Mouse (Mus musculus) neural tube, embryonic 10.5 days (tissue): ENCODE measurements at regions not wholly inside any gene's neighbourhood (a gene's known extent, or its start where the extent isn't known, plus 50 kb on each side); places are given as distances from the start of the nearest gene placed in this dataset.

Source experiments
- DNase-seq: peaks from one replicate; pipeline ENCODE4 v3.0.0-alpha.2; 2017; ENCODE audit warnings: low spot score; ENCODE audit errors: extremely low spot score

DNA sequence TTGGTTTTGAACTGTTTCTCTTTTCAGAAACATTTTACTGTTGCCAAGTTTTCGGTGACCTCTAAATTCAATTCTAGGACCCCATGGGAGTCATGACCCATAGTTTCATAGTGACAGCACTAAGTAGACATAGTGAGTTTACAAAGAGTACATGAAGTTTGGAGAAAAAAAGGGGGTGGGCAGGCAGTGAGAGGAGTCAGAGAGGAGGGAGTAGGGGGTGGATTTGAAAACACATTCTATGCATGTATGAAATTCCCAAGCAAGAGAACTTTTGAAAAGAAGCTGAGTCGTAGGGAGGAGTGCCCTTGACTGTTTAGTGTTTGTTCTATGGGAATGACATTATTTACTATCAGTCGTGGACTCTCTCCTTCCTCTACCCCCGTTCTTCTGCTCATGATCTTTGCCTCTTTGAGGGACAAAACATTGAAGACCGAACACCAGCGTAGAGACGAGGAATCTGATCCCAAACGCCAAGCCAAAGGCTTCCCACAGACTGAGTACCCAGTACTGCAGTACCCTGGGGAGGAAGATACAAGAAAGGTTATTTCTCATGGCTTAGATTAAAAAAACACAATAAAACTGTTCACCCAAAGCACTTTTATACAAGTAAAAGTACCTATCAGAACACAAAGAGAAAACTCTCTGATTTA lies 229.1 kb upstream of the Map3k1 start:
- DNase-seq, result no peak

DNA sequence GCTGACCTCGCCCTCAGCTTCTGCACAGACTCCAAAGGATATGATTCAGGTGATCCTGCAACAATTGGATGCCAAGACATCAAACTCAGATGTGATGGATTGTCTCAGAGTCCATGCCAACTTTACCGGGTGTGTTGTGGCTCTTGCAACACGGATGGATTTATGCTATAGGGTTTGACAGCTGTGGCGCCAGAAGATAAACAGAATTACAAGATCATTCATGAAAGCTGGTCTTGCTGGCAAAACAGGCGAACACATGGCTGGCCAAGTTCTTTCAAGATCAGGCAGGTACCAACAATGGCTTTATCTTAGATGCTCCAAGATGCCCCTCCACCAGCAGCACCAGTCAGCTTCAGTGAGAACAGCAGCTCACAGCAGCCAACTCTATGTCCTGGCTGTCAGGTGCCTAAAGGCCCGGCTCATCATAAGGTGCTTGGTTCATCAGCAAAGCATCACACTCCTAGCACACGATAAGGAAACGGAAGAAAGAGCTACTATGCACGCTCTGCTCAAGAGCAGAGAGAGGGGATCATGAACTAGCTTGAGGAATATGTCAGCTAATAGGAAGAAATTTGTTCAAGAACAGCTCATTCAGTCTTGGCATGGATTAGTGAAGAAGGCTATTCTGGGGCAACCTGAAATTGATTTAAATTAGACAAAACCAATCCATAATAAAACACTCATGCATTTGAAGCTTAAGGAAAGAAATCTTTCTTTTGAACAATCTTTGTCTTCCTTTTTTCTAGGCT lies 229.9 kb upstream of the Map3k1 start:
- DNase-seq, result no peak

DNA sequence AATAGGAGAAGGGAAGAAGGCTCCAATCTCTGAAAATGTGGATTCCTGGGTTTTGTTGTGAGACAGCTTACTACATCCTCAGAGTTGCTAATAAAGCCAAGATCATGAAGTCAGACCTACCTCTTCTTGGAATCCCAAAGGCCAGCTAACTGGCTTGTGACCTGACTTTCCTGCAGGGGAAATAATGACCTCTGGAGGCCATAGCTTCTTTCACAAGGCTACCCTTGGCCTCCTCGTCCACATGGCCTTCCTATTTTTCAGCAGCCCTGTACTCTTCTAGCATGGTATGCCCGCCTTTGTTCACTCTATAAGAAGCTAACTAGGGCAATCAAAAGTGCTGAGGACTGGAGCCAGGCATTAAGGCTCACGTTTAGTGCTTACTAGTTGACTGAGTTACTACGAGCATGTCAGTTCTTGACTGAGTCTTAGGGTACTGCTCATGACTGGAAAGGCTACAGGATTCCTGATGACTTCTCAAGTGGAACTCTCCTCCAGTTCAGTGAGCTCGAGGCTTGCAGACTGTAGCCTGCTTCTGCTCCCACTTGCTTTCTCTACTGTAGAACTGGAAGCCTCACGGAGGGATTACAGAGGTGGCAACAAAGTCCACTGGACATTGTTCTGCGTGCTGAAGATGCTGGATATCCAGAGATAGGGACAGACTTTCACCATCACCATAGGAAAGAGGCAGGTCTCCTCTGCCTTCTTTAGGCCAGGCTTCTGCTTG lies 230.8 kb upstream of the Map3k1 start:
- no peak for DNase-seq

DNA sequence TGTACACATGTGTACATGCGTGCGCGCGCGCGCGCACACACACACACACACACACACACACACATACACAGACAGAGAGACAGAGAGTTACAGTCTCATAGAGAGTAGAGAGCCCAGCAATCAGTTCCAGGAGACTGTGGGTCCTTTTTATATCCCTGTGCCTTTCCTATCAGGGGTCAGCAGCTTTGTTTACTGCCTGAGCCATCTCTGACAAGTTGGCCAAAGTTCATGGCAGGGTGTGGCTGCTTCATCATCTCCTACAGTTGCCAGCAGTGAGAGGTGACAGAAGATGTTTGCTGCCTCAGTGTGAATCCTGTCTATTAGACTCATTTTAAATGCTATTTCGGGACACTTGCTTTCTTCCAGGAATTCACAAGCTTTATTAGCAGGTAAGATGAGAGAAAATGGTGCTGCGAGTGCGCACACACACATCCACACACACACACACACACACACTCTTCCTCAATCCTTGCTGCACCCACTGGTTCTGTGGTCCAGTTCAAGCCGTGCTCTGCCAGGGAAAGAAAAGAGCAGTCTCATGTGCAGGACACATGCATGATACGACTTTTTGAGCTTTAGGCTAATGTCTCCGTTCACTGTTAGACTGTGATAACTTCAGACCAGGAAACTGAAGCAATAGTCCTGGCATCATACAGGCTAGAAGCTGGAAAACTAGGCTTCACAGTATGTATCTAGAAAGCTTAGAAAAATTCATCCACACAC lies 234.9 kb upstream of the Map3k1 start:
- DNase-seq, result no peak

DNA sequence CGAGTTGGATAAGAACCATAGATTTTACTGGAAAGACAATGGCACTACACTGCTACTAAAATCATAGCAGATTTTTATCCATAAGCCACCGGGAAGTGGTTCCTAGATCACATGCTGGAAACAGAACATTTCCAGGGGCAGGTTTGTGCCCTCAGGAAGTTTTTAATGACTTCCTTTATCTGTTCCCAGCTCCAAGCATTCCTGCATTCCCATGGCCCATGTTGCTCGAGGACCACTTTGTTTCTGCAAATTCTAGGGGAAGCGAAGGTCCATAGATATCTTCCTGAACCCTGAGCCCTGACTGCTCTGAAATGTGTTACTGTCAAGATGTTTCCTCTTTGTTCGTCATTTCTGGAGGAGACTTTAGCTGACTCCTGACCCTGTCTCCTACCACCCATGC lies 235.6 kb upstream of the Map3k1 start:
- DNase-seq, result no peak

DNA sequence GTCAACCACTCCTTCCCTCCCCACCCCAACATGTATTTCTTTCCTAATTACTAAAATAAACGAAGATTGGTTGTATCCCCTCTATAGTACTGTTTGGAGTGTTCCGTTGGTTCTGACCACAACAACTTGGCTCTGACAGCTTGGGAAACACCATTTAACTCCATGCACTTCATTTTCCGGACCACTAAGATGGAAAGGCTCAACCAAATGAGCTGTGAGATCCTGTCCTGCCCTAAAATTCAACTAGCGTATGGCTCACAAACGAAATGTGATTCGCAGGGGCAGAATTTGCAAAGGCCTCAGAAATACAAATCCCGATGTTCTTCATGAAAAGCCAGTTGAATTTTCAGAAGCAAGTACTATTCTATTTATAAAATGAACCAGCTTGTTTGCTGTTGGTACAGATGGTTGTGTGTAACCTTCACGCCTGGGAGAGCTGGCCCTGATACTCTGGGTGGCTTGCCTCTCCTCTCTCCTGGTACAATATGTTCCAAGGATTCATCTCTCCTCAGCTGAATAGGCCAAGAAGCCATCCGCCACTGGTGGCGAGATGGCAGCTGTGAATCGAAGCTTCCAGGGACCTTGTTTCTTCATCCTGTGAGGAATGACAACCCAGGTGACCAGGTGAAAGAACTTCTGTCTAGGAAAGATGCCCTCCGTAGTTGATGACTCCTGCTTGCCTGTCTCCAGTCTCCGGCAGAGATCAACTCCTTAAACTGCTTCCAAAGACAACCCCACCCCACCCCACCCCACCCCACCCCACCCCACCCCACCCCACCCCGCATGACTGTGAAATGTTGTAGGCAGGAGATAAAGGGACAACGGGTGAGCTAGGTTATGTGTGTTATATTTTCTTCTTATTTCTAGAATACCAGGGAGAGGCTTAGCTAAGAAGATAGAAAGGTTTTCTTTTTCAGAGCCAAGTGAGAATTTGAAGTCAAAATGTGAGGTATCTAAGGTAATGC lies 237.7 kb upstream of the Map3k1 start:
- DNase-seq, result no peak

DNA sequence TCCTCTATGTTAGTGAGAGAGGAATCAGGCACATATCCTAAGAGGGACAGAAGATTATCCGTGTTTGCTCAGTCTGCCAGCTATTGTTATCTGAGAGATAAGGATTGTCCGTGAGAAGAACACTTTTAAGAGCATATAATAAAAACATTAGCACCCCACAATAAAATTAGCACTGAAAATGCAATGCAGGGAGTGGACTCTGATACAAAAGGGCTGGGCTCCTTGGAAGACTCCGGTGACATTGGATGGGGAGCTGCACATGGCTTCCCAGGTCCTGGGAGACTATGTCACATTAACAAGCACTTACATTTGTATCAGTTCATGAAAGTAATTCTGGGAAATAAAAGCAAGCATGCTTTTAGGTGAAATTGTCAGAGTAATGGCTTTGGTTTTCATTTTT lies 238.6 kb upstream of the Map3k1 start:
- DNase-seq, result no peak

DNA sequence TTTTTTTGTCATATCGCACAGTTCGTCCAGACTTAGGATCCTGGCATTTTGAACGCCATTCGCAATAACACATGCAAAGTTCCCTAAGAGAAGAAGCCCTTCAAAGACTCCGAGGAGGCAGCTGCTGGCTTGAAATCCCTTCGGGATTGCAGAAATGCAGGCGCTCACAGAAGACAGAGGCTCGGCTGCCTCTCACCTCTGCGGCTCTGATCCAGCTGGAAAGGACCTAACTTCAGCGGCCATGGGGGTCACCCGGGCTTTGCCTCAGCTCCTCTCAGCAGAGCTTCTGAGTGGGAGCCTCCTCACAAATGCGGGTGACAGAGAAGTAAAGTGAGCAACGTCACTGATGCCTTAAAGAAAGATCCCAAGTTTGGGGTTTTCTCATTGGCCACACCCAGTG lies 239.1 kb upstream of the Map3k1 start:
- DNase-seq, result no peak

DNA sequence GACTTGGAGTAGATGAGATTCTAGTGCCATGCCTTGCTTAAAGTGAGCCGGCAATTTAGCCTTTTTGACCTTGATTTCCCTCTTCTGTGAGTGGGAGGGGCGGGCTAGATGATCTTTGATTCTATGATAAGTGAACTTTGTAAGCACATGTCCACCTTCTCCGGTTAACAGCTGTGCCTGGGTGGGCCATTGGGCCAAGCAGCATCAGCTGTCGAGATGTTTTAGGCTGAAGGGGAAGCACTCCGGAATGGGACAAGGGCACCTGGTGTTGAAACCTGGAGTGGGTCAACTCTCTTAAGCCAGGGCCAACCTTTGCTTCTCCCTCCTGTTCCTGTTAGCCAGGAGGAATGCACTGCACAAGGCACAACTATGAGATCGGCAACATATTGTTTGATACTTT lies 239.5 kb upstream of the Map3k1 start:
- DNase-seq, result no peak

DNA sequence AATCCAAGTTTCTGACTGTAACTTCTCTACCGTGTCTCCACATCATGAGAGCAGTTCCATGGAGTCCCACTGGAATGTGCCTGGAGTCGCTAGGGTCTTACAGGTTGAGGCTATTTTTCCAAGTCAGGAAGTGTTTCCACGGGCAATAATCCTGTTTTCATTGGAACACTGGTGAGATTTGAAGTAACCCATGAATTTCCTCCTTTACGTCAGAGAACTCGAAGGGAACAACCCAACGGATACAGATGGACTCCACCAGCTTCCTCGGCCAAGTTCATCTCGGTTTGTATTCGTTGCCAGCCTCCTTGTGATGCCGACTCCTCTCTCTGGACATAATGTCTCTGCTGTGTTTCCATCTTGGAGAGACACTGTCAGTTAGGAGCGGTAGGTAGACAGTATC lies 237.4 kb upstream of the Ankrd55 start:
- DNase-seq, result no peak

DNA sequence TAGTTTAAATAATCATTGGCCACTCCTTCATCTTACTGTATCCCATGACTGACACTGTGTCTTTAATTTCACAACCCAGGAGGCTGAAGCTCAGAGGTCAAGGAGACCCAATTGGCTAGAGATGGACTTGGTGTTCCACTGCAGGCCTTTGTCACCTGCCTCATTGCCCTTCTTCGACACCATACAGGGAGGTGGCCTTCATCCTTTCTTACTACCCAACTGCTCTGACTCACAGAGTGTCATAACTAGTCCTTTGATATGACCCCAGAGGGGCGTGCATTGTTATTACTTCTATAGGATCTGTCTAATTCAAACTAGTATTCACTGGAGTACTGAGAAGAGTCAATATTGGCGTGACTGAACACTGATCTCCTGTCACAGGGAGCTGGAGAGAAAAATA lies 236.2 kb upstream of the Ankrd55 start:
- DNase-seq, result no peak

DNA sequence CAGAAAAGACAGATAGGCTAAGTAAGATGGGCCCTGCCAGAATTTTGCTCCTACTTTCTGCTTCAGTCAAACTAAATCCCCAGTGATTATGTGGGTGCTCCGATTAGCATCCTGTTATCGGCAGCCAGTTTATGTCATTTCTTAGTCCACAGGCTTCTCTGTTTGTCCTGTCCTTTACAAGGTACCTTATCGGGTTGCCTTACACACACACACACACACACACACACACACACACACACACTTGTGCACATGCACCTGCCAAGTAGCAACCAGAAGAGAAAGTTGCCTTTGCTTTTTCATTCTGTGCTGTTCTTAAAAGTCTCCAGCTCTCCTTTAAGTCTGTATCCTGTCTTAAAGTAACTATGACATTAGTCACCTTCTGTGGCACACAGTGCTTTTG lies 235.8 kb upstream of the Ankrd55 start:
- DNase-seq, result no peak

DNA sequence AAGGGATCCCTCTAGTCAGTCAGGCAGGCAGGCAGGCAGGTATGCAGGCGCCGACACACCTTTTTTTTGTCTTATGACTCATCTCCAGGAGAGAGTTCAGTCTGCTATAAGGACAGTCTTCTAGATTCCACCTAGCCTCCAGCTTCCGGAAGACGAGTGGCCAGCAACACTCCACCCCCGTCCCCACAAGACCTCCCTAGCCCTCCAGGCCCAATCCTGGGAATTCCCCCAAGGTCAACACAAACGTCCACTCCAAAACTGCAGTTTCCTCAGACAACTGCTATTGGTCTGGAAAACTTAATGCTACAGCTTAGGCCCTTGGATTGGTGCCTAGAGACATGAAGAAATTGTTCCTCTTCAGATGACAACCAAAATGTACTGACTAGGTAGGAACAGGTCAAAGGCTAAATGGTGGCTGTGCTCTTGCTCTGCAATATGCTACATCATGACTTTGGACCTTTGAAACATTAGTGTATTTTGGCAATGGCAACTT lies 233.3 kb upstream of the Ankrd55 start:
- DNase-seq, result no peak

DNA sequence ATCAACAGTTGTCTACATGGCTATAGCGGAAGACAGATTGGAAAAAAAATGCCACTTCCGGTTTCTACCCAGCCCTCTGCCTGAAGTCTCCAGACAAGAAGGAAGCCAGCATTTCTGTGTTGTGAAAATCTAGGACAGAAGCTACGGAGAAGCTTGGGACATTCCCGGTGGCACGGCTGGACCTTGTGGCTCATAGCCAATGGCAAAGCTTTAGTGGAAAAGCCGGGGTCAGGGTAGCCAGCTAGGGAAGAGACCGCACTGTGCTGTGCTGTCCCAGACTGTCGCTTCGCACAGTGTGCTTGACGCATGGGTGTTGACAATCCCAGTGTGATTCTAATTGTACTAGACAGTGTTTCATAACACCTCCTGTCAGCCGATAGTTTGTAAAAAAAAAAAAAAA lies 230.0 kb upstream of the Ankrd55 start:
- no peak for DNase-seq

DNA sequence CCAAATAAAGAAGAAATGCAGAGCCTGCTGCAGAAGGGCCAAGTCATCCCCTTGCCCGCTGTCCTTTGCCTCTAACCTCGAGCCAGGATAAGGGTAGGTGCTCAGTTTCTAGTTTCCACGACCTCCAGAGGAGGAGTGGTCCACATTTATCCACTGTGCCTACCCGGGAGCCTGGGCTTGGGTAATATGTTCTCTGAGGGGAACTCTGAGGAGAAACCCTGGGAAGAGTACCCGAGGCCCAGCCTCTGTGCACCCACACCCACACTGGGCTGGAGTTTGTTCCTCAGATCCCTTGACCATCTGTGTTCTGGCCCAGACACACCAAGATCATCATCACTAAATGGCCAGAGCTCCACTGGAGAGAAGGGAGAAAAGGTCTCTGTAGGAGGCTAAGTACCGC lies 229.5 kb upstream of the Ankrd55 start:
- no peak for DNase-seq

DNA sequence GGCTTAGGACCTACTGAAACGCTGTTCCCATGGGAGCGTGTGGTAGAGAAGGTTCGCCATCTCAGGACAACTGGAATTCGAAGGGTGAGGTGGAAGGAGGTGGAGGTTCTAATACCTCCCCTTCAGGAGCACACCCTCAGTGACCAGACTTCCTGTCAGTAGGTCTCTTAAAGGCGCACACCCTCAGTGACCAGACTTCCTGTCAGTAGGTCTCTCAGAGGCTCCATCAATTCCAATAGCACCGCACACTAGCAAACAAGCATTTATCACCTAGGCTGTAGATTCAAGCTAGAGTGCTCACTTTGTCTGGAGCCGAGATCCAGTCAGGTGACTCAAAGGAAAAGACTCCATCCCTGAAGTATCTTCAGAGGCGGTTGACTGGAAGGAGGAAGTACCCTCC lies 226.2 kb upstream of the Ankrd55 start:
- DNase-seq, result no peak

DNA sequence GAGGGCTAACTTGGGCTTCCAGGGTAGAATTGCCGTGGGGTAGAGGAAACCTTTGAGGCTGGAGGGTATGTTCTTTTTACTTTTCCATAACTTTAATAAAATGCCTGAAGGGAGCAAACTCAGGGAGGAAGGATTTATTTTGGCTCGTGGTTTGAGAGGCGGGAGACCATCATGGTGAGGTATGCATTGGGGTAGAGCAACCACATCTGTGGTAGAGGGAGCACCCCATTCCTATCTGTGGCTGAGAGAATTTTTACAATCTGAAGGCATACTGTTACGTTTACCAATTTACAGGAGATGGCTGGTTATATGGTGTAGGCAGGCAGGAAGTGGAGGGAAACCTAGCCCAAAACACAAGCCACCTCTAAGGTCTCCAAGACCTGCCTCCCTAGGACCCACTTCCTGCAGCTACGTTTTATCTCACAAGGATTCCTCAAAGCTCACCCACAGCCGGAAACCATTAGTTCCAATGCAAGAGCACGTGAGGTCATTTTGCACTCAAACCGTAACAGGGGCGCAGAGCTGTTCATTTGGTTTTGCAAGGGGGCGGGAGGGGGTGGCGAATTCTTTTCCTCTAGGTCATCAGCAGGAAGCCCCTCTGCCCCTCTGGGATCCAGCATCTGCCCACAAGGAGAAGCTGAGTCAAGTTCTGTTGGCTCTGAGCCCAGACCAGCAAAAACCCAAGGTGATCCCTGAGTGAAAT lies 224.7 kb upstream of the Ankrd55 start:
- DNase-seq, result no peak

DNA sequence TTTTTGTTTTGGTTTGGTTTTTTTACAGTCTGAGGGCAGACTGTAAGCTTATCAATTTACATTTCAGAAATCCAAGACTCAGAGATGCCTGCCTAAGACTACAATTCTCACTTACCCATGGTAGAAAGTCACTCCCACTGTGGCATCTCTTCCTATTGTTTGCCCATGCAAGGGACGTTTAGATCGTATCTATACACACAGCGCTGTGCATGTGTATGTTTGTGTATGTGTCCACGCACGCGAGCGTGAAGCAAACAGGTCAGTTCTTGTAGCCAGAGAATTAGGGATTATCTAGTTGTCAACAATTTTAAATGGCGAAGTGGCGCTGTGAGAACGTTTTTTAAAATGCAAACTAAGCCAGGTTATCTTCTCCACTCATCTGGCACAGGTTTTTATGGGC lies 223.6 kb upstream of the Ankrd55 start:
- no peak for DNase-seq

DNA sequence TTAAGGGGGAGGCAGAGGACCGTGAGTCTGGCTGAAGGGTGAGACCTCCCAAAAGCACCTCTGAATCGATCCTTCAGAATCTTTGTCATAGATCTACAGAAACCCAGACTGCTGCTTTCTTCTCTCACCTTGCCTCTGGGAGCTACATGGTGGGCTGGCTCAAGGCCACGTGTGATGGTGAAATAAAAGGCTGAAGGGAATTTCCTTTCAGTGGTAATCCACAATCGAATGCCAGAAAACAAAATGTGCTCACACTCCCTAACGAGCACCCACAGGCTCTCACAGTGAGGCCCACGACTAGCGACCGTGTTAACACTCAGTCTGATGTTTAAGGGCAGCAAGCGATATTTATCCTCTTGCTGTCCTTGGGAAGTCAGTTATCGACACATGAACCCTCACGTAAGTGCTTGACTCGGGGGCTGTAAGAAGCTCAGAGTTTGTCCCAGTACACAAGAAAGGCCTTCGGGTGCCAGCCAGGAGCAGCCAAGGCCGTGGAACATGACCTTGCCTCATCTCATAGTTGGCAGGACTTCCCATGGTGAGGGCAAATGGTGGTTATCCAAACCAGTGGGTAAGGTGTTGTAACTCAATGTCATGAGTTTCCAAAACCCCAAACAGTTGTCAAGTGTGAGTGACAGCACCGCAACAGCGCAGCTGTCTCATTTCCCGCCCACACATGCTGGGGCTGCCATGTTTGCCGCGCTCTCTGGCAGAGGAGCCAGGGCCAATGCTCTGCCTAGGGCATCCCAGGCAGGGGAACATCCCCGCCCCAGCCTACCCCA lies 221.0 kb upstream of the Ankrd55 start:
- DNase-seq, result no peak
